8 mouse cellular contexts compared by ENCODE assay signal in genomic region chr1:87658937-87659617, GRCm38 (mm10). TPM values are rescaled to one million over a fixed set of nuclear protein-coding genes. Genes with fewer than 3 reads are reported as not detected.
DNase-seq lines count a peak whose midpoint lies in the region; ATAC-seq and TF ChIP-seq lines count a peak whose summit lies in the region.
"Had no signal": no experiment of that assay in that cellular context is flagged by ENCODE, and none has a peak within 500 bp of the region (broad histone marks: within the 10 kb centered on the region; RNA-seq: fewer than 3 reads in every experiment).

No protein-coding gene starts in this region.

- 0 out of 2 replicates have a peak, but pooled peaks have one; percentile 10 for ATAC-seq in erythroblast, adult 5-6 weeks (replicated peaks; ENCODE audit: low FRiP score, poor library complexity, severe bottlenecking)
- ATAC-seq in midbrain, embryonic 14.5 days (ENCODE audit: low FRiP score, low TSS enrichment) = no peak

- no peak overlapping the region for H3K4me2 ChIP-seq in midbrain, embryonic 14.5 days (ENCODE audit: low read length)
- H3K4me2 ChIP-seq: embryonic facial prominence, embryonic 13.5 days had no signal

- peak; percentile 58 to 69 for DNase-seq in lung, adult 18-20 months
- DNase-seq in lung, adult 2 months = no peak
- DNase-seq in lung, postnatal 14 days = peak; percentile 59
- peak; percentile 74 to 75 for DNase-seq in thymus, postnatal 10 days (ENCODE audit: low spot score in 2 of 2)
- DNase-seq in midbrain, embryonic 14.5 days = no peak
- DNase-seq in ovary, postnatal 10 days (ENCODE audit: low spot score) = no peak

- peaks cover 27% of the 10 kb centered on the region for H3K4me1 ChIP-seq in lung, adult 2 months (ENCODE audit: control insufficient read depth, insufficient read depth, low read length)
- peaks cover 4% of the 10 kb centered on the region; the same call in 1 of the 2 replicates for H3K4me1 ChIP-seq in midbrain, embryonic 14.5 days (ENCODE audit: control insufficient read depth, insufficient read depth, low read length)
- H3K4me1 ChIP-seq: embryonic facial prominence, embryonic 13.5 days had no signal

- no peak overlapping the region for H3K27ac ChIP-seq in midbrain, embryonic 14.5 days (replicated peaks; ENCODE audit: low read depth, low read length)
- H3K27ac ChIP-seq: embryonic facial prominence, embryonic 13.5 days had no signal

- TF ChIP-seq POLR2A in lung, adult 2 months (IDR thresholded peaks at IDR 0.05; ENCODE audit: borderline replicate concordance, extremely low read depth, low read depth, low read length) = no peak

- no peak for TF ChIP-seq CTCF in lung, adult 2 months (IDR thresholded peaks at IDR 0.05; ENCODE audit: insufficient read depth, low read length)

- no peak overlapping the region for H3K9ac ChIP-seq in midbrain, embryonic 14.5 days (replicated peaks; ENCODE audit: low read length)
- H3K9ac ChIP-seq: embryonic facial prominence, embryonic 13.5 days had no signal

- H3K36me3 ChIP-seq in midbrain, embryonic 14.5 days (ENCODE audit: control insufficient read depth, insufficient read depth, low read length) = no peaks in the 10 kb centered on the region
- H3K36me3 ChIP-seq: embryonic facial prominence, embryonic 13.5 days had no signal

- no peak overlapping the region for H3K4me3 ChIP-seq in lung, adult 2 months (replicated peaks; ENCODE audit: extremely low read depth, low read depth, low read length)
- no peak overlapping the region for H3K4me3 ChIP-seq in midbrain, embryonic 14.5 days (replicated peaks; ENCODE audit: low read depth, low read length)
- H3K4me3 ChIP-seq: embryonic facial prominence, embryonic 13.5 days had no signal

- WGBS in lung, adult 2 months = 52% methylated on average over 8 of the region's 8 CpGs
- WGBS in midbrain, embryonic 14.5 days = 79% methylated on average over 8 of the region's 8 CpGs

- H3K9me3 ChIP-seq in midbrain, embryonic 14.5 days (ENCODE audit: control insufficient read depth, low read length) = no peaks in the 10 kb centered on the region
- H3K9me3 ChIP-seq: embryonic facial prominence, embryonic 13.5 days had no signal

- H3K27me3 ChIP-seq in midbrain, embryonic 14.5 days (ENCODE audit: control insufficient read depth, insufficient read depth, low read length) = no peaks in the 10 kb centered on the region
- H3K27me3 ChIP-seq: embryonic facial prominence, embryonic 13.5 days had no signal

RNA-seq across cellular contexts. Expression of gene Inpp5d, which starts 39.0 kb away (rescaled TPM):
- polyA plus RNA-seq in lung, adult 2 months (2012; rRNA removed) = 86.5 and 123 TPM in 2 replicates
- 50.1 and 53.1 TPM in 2 replicates for total RNA-seq in erythroblast, adult 5-6 weeks (2015; ENCODE audit: low replicate concordance)
- 19.9 and 25.2 TPM in 2 replicates for total RNA-seq in erythroblast, adult 5-6 weeks (2017; ENCODE audit: low replicate concordance)
- polyA plus RNA-seq in midbrain, embryonic 14.5 days (2014; fragmentation: Nextera tagmentation; extraction: Ambion mirVana) = 1.9 and 4.6 TPM in 2 replicates

Comparison
In these comparisons a context has a peak if more than half of its experiments do, and no peak if none do; other contexts are left out.
1. DNase-seq: peak in lung, adult 18-20 months (2 of 2), lung, postnatal 14 days (single experiment) and thymus, postnatal 10 days (2 of 2); none in lung, adult 2 months (single experiment), midbrain, embryonic 14.5 days (single experiment) and ovary, postnatal 10 days (single experiment).
2. RNA of gene Inpp5d, which starts 39.0 kb away (polyA plus RNA-seq): 86.5 to 123 TPM in lung, adult 2 months; 1.9 to 4.6 TPM in midbrain, embryonic 14.5 days; every median in the first group is over 10 times any median in the second.